Mouse (Mus musculus): ENCODE measurements around the gene Sec24b. TPM values are rescaled to one million over a fixed set of nuclear protein-coding genes. Genes with fewer than 3 reads are reported as not detected.

Sec24b gene
- polyA plus RNA-seq, 2 experiments from 2014 or later: 18.9 to 24.2 TPM

DNA sequence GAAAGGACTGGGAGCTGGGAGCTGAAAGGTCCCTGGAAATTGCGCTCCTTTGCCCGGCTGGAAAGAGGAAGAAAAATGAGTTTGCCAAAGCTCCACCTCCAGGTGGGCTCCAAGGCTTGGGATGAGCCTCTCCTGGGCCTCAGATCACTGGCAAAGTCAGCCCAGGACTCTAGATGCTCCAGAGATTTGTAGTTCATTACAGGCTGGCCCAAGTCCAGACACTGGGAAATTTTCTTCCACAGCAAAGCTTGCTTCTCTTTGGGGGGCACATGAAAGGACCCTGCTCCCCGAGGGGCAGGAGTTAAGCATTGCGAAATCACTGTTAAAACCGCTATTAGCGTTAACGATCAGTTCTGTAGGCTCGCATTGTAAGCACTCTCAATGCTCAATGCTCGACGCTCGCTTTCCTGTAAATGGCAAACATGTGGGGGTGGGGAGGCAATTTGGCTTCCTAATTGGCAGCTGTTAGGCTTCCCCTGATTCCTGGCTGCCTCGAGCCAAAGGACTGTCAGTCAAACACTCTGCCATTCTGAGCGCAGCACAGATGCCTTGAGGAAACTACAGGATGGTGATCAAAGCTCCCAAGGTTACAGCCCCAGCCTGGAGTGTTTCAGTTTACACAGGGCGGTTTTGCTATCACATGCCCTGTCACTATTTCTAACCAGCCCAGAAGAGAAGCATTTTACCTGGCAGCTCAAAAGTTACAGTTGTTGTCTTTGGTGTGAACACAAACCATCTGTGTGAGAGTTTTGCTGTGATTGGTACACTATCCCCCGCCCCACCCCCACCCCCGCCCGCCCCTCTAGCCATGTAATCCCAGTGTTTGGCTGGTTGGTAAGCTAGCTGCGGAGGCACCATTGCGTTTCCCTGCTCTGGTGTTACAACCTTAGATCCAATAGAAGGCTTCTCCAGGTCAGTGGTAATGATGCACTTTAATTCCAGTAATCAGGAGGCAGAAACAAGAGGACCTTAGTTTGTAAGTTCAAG, 90.5 kb downstream of the Sec24b start:
- ATAC-seq: no peak

DNA sequence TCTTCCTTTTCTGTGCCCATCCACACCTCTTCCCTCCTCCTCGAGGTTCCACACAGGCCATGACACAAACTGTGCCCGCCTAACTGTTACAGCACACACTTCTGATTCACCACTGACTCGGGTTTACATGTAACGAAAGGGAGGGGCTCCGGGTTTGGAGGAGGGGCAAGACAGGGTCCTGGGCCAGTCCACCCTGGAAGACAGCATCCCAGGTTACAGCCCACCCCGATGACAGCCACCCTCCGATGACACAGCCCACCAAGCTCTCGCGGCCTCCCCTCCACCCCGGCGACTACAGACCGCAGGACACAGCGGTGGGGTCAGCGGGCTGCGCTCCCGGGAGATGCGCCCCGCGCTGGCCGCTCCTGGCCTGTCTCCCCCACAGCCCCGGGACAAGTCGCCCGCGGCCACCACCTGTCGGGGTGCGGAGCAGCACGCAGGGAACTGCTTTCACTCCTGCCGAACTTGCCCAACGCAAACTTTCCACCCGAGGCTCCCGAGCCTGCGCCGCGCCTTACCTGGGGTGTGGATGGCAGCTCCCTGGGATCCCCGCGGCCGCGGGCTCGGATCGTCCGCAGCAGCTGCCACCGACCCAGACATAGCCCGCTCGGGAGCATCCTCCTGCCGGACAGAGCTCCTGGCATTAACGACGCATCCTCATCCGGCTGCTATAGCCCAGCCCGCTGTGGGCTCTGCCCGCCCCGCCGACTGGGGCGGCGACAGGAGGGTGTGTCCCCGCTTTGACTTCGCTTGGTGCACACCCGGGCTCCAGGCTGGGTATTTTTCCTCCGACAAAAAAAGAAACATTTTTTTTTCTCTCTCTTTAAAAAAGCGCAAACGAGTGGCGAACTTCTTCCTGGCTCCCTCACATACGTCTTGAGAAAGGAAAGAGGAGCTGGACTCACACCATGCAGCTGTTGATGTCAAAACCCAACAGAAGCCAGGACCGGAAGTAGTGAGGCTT, 91.6 kb downstream of the Sec24b start, which contains the start of gene Mcub:
Mcub (minus strand) TSS at position 775 of the 964 bp plus-strand sequence.
- peak; percentile 94 for ATAC-seq

DNA sequence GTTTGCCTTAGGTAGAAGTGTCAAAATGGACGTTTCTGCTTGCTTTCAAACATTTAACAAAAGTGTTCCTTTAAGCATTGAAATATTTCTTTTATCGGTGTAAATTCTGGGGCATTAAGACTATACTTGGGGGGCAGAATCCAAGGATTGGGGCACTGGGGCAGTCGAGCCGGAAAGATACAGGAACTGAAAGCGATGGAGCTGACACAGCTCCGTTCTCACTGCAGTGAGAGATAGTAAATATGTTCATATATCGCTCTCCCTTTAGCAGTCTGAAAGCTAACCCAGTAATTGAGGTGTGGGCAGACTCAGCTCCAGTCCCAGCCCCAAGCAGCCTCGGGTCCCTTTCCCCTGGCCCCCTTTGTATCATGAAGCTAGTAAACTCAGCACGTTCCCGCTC, 92.3 kb downstream of the Sec24b start:
- no peak for ATAC-seq

DNA sequence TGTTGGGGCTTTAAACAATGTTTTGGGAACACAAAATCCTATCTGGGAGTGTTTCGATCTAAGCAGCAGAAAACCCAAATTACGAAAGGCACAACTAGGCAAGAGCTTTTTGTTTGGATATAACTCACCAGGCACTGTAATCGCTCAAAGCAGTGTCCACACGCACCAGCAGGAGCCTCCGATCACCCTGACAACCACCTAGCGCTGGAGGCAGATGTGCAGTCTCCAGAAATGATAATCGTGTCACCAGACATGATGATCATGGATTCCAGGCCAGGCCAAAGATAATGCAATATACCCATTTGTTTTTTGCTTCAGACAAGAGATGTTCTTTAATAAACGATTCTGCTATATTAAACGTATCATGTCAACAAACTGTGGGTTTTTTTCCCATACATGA, 93.5 kb downstream of the Sec24b start:
- ATAC-seq: no peak

DNA sequence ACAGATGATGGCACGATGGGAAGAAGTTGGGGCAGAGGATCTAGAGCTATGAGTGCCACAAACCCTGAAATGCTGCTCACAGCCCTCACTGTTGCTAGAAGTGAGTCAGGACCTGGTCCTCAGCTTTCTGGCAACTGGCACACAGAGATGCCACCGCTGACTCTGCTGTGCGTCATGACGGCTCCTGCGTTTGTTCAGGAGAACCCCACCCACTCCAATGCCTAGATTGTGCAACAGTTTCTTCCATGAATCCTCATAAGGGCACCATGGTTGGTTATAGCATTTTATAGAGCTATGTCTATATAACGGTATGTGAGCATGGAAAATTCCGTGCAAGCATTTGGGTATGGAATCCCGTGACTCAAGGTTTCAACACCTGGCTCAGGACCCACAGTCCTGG, 96.7 kb downstream of the Sec24b start:
- ATAC-seq: no peak

DNA sequence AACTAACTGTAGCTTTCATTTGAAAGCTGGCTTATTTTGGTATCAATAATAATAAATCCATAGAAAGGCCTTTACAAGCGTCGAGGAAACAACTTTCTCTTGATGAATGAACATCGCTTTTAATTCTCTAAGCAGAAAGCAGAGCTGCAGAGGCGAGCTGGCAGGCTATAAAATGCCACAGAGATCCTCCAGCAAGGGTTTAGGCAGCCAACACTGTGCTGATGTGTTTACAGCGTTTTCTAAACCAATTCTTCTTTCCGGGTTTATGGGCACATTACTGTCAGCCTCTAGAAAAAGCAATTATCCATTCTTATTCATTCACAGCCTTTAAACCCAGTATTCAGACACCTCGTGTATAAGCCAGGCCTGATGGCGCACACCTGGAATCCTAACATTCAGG, 98.8 kb downstream of the Sec24b start:
- ATAC-seq: no peak

DNA sequence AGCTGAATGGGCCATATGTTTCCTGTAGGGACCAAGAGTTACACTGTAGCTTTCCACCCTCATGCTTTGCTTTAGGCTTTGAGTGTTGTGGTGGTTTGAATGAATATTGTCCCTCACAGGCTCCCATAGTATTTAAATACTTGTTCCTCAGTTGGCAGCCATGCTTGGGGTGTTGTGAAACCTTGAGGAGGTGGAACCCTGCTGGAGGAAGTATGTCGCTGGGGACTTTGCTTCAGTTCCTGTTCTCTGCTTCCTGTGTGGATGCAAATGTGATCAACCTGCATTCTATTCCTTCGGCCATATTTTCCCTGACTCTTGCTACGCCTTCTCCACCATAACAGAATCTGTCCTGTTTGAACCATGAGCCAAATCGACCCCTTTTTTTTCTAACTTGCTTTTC, 108.1 kb downstream of the Sec24b start:
- no peak for ATAC-seq

DNA sequence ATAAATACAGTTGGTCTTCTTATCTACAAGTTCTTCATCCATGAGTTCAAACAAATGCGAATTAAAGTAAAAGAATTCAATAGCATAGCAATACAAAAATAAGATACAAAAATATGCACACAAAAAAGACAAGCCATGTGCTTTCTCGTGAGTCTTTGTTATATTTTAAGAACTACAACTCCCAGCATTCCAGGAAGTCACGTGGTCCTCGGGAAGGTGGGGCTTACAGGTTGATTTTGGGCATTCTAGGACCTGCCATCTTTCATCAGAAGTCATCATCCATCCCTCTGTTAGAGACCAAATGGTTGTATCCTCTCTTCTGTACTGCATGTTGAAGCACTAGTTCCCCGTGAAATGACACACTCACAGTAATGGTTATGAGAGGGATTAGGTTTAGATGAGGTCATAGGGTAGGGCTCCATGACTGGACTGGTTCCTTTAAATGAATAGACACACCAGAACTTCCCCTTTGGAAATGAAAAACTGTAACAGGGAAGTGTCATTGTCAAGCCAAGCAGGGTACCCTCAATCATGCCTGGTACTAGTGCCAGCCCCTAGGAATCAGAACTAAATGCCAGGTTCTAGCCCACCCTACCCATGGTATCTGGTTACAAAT, 112.1 kb downstream of the Sec24b start:
- no peak for ATAC-seq

DNA sequence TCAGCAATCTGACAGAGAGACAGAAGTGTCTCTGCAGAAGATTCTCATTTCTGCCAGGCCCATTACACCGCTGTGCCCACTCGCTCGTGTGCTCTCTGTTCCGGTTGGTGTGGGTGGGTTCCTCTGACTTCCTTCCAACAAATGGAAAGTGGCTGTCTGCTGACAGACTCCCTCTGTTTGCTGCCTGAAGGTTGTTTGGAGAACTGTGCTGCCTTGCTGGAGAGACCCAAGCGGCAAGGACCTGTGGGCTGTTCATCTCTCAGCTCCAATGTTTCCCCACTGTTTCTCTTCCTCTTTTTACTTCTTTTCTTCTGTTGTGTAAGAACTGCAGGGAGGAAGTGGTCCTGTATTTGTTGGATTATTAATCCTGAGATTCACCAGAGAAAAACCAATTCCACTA, 113.0 kb downstream of the Sec24b start:
- no peak for ATAC-seq

DNA sequence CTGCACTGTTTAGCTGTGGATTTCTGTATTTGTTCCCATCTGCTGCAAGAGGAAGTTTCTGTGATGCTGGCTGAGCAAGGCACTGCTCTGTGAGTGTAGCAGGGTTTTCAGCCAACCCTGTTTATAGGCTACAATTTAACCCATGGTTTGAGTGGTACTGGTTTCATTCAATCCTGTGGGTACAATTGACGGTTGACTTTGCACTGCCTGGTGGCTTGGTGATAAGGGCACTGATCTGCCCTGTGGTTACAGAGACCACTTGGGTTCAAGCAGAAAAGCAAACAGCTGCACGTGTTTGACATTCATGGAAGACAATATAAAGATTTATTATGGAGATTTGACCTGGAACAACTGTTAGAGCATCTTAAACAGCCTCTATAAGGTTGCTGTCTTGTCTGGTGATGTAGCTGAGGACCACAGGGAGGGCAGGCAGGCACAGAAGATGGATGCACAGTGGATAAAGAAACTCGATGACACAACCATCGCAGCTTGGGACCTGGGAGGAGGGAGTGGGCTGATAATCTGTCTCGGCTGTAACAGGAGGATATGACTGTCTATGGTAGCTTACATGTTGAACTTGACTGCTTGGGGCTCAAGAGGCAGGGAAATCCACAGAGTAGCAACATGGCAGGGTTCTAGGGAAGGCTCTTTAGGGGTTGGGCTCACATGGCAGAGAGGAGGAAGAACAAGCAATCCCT, 115.0 kb downstream of the Sec24b start:
- ATAC-seq: no peak

DNA sequence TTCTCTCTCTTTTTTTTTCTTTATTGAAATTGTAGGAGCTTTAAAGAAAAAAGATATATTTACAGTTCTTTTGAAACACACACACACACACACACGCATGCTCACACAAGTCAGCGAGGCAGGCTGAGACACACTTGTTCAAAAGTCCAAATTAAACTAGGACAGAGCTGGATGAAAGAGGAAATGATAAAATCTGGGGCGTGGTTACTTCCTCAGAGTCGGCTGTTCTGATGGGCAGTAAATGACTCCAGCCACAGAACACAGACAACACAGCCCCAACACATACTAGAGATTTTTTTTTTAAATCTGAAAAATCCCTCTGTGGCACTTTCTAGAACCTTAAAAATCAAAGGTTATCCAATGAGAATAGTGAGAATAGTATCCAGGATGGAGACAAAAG, 117.5 kb downstream of the Sec24b start:
- no peak for ATAC-seq

DNA sequence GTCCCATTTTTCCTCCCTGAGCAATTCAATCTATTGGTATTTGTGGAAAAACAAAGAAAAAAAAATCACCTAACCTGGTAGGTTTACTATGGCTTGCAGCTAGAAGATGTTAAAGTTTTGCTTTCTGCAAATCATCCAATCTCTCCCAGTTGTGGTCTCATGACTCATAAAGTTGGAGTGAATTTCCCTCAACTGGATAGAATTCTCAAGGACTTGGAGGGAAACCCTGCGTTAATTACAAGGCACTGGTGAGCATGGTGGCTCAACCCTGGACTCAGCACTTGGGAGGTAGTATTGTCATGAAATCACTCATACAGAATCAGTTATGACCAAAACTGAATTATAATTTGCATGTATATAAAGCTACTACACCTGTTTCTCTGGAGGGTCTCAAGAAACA, 120.1 kb downstream of the Sec24b start:
- no peak for ATAC-seq

DNA sequence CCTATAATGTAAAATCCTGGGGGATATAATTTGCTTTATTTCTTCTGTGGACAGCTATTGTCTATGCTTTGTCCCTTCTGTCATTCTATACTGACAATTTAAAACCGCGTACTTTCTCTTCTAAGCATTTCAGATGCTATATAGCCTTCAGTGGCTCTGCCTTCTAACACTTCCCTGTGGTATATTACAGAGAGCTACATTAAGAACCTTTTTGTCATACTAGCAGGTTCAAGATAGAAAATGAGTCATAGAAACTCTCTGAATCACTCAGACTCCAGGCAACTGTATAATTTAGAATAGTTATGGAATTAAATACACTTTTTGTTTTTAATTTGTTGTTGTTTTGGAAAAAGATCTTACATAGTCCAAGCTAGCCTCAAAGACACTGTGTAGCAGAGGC, 120.6 kb downstream of the Sec24b start:
- ATAC-seq: no peak

DNA sequence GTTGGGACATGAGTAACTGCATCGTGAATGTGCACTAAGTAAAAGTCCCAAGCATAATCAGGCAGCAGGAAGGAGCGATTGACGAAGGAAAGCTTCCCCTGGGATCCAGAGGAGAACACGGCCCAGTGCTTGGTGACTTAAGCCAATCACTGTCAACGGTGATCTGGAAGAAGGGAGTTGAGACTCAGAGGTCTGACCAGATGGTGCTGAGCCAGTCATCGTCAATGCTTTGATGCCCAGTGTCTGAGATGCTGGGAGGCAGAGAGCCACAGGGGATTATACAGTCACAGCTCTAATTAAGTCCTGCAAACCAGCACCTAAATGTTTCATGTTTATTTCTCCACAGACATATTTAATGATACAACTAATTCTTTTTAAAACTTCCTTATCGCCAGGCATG, 122.3 kb downstream of the Sec24b start:
- ATAC-seq: no peak

DNA sequence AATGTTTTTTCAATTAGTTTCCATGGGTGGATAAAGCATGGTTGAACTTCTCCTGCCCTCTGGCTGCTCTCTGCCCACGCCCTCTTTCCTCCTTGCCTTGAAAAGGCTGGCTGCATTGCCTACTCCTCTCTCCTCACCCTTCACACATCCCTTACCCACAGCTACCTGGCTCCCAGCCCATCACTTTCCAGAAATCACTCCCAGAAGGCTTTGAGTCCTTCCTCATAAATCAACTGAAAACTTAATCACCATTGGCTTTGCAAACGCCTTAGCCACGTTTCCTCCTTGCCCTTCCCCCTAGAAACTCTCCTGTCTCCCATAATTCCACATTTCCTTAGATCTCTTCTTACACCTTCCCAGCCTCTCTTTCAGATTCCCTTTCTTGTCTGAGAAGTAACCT, 123.5 kb downstream of the Sec24b start:
- ATAC-seq: no peak

DNA sequence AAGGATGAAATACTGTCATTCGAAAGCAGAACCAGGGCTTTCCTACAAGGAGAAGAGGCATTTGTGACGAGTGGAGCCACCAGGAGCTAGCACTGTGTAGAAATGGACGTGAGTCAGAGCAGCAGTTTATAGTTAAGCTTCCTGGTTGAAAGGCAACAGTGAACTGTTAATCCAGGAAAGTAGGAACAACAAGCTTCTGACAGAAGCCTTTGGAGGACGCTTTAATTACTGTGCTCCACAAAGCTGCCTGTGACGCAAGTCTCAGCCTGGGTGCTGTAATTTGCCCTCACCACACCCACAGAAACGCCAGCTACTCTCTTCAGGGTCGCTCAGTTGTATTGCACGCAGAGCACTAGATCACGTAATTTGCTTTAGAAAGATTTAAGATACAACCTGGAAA, 124.8 kb downstream of the Sec24b start:
- ATAC-seq: no peak

Other genes with a start within 250 kb of the Sec24b start
- not detected for gene Rrh, start 239.0 kb downstream of the Sec24b start, polyA plus RNA-seq (2017; shearing (Covaris generic))
- 10 to 100 TPM; 13.9 to 19.1 TPM for gene Gar1, start 230.2 kb downstream of the Sec24b start, polyA plus RNA-seq (2017; shearing (Covaris generic))
- not detected for gene Cfi, start 225.7 kb downstream of the Sec24b start, polyA plus RNA-seq (2017; shearing (Covaris generic))
- 1 to 10 TPM; 1.7 to 2.2 TPM for gene Pla2g12a, start 182.9 kb downstream of the Sec24b start, polyA plus RNA-seq (2017; shearing (Covaris generic))
- gene Casp6, start 160.1 kb downstream of the Sec24b start, polyA plus RNA-seq (2017; shearing (Covaris generic)): 10 to 100 TPM; 67.0 to 84.2 TPM
- 10 to 100 TPM; 25.3 to 28.8 TPM for gene Mcub, start 91.3 kb downstream of the Sec24b start, polyA plus RNA-seq (2017; shearing (Covaris generic))
- gene Col25a1, start 69.9 kb upstream of the Sec24b start, polyA plus RNA-seq (2017; shearing (Covaris generic)): under 1 TPM in 1 of 2 experiments, not detected in 1; 0.30 TPM

Measured in activated CD4-positive, CD25-positive, alpha-beta regulatory T cell, adult 4 months (primary cell).